Mouse (Mus musculus) left cerebral cortex, postnatal 14 days (tissue): ENCODE data around the gene Myh11. TPM values are rescaled to one million over a fixed set of nuclear protein-coding genes. Genes with fewer than 3 reads are reported as not detected.
A peak's percentile ranks its signal among the peaks of the same experiment; 100 is the strongest.

Experiments
- DNase-seq, 2 experiments: peaks; one replicate each; pipeline ENCODE4 v3.0.0; 2021 to 2022; ENCODE audit warnings: low spot score in 2 of 2, mixed read lengths in 1 of 2
- intact Hi-C: fragments of 180-260 bp; cut with DNase I; formaldehyde crosslinking; loops from one replicate; pipeline ENCODE4 v1.15.1; 2025
- total RNA-seq, 2 experiments: library from RNA; stranded (reverse); gene quantifications; 2 replicates each; pipeline ENCODE4 v1.2.3; 2021

Myh11 gene
- total RNA-seq, 2 experiments from 2014 or later, result 4.0 to 5.3 TPM

- intact Hi-C loops, result no loop called here
- no peak for DNase-seq
Measured at GRCm38 (mm10) chr16:14292205-14293199, 1.3 kb upstream of the Myh11 start.

- intact Hi-C loops, result no loop called here
Measured at GRCm38 (mm10) chr16:14272374-14272965, 18.7 kb downstream of the Myh11 start.

GRCm38 (mm10) chr16:14265203-14265920 is 25.8 kb downstream of the Myh11 start:
- intact Hi-C loops, result no loop called here
- DNase-seq, result no peak

More at GRCm38 (mm10) chr16:14272374-14272965, 18.7 kb downstream of the Myh11 start:
- no peak for DNase-seq

DNA sequence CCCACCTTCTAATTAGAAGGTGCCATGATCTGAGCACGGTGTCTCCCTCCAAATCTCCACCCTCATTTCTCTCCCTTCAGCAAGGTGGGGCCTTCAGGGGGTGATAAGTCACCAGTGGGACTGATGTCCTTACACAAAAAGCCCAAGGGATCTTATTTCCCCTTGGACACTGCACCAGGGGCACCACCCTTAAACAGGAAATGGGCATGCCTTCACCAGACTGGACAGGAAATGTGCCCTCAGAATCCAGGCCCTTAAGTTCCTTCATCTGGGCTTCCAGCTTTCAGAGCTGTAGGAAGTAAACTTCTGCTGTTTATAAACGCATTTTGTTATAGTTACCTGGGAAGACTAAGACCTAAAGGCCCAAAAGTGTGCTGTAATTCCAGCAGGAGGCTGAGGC is 26.7 kb downstream of the Myh11 start:
- intact Hi-C loops, result no loop called here

GRCm38 (mm10) chr16:14263241-14263640 is 27.9 kb downstream of the Myh11 start:
- DNase-seq, result no peak
- intact Hi-C loops, result no loop called here

More for the DNA sequence above, 26.7 kb downstream of the Myh11 start:
- no peak for DNase-seq

- intact Hi-C loops, result no loop called here
- no peak for DNase-seq
Measured at GRCm38 (mm10) chr16:14262410-14262809, 28.8 kb downstream of the Myh11 start.

GRCm38 (mm10) chr16:14258856-14259255 is 32.3 kb downstream of the Myh11 start:
- intact Hi-C loops, result no loop called here
- no peak for DNase-seq

DNA sequence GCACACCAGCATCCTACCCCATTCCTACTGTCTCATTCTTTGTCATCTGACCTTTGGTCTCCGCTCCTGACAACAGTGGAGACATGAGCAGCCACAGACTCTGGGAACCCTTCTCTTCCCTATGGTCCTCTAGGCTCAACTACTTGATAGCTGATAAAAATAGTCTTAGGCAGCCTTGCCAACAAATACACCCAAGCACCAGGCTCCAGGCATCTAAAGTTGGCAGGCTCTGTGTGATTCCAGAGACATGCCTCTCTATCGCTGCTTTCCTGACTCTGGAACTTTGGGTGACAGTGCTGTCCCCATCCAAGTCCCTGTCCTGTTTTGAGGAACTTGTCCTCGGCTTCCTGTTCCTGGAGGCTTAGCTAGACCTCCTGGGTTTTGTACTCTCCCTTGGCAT is 37.6 kb downstream of the Myh11 start:
- DNase-seq, result no peak
- intact Hi-C loops, result no loop called here

DNA sequence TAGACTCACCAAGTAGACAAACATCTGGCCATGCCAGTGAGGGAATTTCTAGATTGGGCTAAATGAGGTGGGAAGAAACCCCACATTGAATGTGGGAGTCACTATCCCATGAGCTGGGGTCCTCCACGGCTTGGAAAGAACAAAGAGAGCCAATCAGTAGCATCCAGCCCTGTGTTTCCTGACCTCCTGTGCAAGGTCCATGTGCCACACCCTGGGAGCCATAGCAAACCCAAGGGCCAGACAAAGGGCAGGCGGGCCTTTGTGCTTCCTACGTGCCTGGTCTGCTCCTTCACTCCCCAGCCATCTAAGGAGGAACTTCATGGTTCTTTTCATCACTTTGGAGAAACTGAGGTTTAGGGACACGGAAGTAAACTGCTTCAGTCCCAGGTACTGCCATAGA is 38.3 kb downstream of the Myh11 start:
- DNase-seq, result no peak
- intact Hi-C loops, result no loop called here

DNA sequence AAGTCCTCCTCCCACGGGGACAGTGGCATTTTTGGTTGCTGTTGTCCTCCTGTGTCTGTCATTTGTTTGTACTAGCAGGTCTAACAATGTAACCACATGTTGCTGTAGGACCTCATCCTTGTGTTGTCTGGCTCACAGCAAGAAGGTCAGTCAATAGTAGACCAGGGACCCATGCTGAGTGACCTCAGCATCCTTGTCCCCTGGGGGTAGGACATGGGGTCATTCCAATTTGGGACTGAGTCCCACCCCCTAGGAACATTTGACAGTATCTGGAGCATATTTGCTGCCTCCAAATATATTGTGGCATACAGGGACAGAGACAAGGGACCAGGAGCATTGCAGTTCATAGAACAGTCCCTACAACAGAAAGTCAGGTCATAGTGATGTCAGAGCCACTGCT is 41.3 kb downstream of the Myh11 start:
- DNase-seq, result no peak
- intact Hi-C loops, result no loop called here

GRCm38 (mm10) chr16:14242553-14242952 is 48.6 kb downstream of the Myh11 start:
- no peak for DNase-seq
- intact Hi-C loops, result no loop called here

GRCm38 (mm10) chr16:14242059-14242458 is 49.1 kb downstream of the Myh11 start:
- intact Hi-C loops, result no loop called here
- DNase-seq, result no peak

GRCm38 (mm10) chr16:14237100-14237723 is 54.0 kb downstream of the Myh11 start:
- peak; percentile 81 to 88 for DNase-seq
- intact Hi-C loops, result loop anchor here (5.0 kb wide), 1 partner anchor 210 kb away; no protein-coding TSS in a partner anchor

GRCm38 (mm10) chr16:14215156-14215555 is 76.0 kb downstream of the Myh11 start:
- DNase-seq, result peak; percentile 9 to 14
- intact Hi-C loops, result no loop called here

DNA sequence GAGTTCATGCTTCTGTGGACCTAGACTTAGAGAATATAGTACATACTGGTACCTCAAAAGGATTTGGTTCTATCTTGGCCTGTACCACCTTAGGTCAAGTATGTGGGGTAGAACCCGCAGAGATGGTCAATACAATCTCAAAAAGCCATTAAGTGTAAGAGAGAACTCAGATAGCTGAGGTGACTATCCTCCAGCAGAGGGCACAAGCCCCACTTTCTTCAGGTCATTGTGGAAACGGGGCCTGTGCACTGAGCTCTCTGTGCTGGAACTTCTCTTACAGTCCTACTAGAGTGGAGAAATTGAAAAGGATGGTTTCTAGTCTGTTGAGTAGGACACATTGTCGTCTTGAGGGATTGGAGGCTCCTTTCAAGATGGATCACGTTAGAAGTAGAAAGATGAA is 92.4 kb downstream of the Myh11 start:
- intact Hi-C loops, result no loop called here
- DNase-seq, result no peak

DNA sequence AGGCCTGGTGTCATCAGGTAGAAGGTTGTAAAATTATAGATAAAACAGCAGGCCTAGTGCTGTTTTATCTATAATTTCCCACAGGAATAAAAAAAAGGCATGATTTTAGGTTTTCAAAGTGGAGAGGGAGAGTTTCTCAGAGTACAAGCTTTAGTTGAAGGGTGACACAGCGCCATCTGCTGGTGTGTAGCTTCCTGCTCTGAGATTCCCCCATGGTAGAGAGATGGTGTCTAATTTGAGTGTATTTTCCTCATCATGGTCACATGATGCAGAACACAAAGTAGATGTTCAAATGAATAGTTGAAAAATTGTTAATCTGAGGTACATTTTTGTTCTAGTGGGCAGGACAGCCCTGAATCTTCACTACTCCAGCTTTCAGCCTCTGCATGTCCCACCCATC is 95.7 kb downstream of the Myh11 start:
- DNase-seq, result peak; percentile 64 to 72
- intact Hi-C loops, result no loop called here

DNA sequence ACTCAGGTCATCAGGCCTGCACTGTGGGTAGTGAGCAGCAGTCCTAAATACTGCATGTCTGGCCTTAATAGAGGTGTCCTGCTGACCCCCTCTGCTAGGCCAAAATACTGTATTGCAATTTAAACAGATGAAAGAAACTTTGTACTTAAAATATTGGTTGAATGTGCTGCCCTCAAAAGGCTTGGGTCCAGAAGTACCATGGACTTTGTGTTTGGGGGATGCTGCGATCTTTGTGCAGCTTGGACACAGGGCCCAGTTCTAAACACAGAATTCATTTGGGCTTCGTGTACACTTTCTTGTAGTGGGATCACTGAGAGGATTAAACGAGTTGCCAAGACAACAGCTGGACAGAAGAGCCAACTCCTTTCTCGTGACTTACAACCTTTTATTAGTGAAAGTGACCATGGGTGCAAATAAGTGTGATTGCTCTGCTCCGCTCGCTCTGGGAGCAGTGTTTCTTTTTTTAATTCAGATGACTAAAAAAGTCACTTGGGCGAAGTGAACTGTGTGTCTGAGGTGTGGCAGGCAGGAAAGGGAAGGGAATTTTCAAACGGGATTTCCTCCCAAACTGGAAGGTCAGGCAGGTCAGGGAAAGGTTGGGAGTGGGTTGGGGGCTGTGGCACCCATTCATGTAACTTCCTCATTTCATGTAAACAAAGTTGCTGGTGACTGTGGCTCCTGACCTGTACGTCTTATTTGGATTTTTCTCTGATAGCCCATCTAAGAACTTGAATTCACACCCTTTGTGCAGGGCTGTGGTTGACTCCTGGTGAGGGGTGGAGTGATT is 96.8 kb downstream of the Myh11 start:
- intact Hi-C loops, result no loop called here

DNA sequence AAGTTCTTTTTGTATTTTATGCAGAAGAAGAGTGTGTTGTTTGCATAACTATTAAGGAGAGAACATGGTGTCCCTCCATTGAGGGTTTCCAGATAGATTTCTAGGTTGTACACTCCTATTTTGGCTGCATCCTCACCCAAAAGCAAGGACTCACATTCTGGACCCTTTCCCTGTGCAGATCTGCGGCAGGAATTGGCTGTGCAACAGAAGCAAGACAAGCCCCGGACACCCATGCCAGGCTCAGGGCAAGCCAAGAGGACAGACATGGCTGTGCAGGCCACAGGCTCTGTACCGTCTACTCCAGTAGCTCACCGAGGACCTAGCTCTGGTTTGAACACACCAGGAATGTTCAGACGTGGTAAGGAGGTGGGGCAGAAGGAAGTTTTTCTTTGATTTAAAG is 105.7 kb downstream of the Myh11 start:
- intact Hi-C loops, result no loop called here
- peak; percentile 19 to 32 for DNase-seq

More for the DNA sequence above, 96.8 kb downstream of the Myh11 start:
- no peak for DNase-seq

DNA sequence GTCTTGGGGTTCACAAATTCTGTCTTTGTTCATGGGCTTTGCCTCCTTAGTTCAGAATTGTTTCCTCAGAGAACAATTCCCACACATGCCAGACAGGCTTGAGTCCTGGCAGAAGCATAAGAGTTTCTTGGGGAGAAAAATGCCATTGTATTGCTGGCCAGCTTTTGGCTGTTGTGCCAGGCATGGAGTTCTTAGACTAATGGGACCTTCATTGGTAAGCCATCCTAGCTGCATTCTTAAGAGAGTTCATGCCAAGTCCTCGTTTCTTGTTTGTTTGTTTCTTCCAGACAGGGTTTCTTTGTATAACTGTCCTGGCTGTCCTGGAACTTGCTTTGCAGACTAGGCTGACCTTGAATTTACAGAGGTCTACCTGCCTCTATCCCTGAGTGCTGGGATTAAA is 107.3 kb downstream of the Myh11 start:
- DNase-seq, result peak in 1 of 2 experiments; percentile 38
- intact Hi-C loops, result no loop called here
